Mouse (Mus musculus): ENCODE measurements around the gene Ntmt1. TPM values are rescaled to one million over a fixed set of nuclear protein-coding genes. Genes with fewer than 3 reads are reported as not detected.

Gene Ntmt1
- polyA plus RNA-seq, 1 experiment from 2014 or later = 131 TPM

DNA sequence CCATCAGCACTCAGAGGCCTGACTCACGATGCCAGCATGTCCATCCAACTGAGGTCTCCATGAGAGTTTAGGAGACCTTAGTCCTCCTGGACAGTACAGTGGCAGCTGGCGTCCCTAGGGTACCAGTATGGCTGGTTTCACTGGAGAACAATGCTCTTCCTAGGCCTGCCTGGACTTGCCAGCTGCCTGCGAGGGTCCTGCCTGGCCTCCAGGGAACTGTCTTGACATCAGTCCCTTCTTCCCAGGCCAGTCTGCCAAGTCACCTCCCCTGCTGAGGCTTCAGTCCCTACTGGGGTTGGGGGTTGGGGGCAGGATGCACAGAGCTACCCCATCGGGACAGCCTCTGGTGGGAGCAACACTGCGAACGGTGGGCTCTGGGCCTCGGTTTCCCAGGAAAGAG is 15.6 kb upstream of the Ntmt1 start:
- WGBS = 89% methylated on average over 7 of the region's 7 CpGs
- H3K4me3 ChIP-seq = no peak overlapping the region
- peaks cover 53% of the 10 kb centered on the region for H3K4me1 ChIP-seq
- no peaks in the 10 kb centered on the region for H3K36me3 ChIP-seq (replicated peaks)
- no peak for DNase-seq (ENCODE audit: extremely low spot score, low spot score)
- H3K9me3 ChIP-seq = no peaks in the 10 kb centered on the region
- peaks cover under 1% of the 10 kb centered on the region; the same call in 1 of the 2 replicates for H3K27me3 ChIP-seq (ENCODE audit: poor library complexity, severe bottlenecking)
- peak overlapping the region; percentile 73 for H3K27ac ChIP-seq

DNA sequence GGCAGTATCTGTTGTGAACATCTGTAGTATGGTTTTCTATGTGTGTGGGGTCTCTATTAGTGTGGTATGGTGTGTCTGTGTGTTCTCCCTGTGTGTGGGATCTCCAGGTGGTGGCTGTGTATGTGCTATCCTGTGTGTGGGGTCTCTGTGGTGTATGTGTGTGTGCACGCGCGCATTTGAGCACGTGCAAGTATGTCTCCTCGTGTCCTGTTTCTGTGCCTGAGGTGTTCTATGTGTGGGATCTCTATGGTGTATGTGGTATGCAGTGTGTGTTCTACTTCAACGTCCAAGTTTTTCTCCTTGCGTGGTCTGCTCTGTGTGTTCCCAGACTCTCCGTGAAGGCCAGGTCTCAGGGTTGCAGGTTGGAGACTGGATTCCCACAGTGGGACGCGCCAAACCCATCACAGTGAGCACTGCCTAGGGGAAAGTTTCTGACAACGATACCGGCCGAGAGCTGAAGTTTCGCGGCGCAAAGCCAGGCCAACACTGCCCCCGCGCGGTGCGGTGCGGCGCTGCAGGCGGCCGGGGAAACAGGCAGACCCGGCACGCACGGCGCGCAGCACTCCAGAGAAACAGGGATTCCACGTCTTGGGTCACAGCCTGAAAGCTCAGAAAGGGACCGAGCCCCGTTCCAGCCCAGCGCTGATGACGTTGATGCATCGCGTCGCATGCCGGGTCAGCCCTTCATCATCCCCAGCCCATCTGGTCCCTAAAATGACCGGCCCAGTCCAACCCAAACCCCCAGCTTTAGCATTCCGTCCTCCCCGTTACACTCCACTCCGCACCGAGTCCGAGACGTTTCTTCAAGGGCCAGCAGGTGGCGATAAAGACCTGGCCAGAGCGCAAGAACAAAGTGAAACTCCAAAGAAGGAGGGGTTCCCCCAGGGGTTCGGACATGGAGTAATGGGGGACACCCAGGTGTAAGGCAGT is 13.2 kb upstream of the Ntmt1 start:
- peak; percentile 94 for DNase-seq (ENCODE audit: extremely low spot score, low spot score)
- WGBS = 6% methylated on average over 48 of the region's 48 CpGs
- H3K4me1 ChIP-seq = peaks cover 50% of the 10 kb centered on the region
- peak overlapping the region; percentile 55 for H3K4me3 ChIP-seq
- H3K36me3 ChIP-seq (replicated peaks) = no peaks in the 10 kb centered on the region
- H3K9me3 ChIP-seq = no peaks in the 10 kb centered on the region
- H3K27me3 ChIP-seq (ENCODE audit: poor library complexity, severe bottlenecking) = peaks cover 21% of the 10 kb centered on the region
- H3K27ac ChIP-seq = peak overlapping the region; percentile 91

DNA sequence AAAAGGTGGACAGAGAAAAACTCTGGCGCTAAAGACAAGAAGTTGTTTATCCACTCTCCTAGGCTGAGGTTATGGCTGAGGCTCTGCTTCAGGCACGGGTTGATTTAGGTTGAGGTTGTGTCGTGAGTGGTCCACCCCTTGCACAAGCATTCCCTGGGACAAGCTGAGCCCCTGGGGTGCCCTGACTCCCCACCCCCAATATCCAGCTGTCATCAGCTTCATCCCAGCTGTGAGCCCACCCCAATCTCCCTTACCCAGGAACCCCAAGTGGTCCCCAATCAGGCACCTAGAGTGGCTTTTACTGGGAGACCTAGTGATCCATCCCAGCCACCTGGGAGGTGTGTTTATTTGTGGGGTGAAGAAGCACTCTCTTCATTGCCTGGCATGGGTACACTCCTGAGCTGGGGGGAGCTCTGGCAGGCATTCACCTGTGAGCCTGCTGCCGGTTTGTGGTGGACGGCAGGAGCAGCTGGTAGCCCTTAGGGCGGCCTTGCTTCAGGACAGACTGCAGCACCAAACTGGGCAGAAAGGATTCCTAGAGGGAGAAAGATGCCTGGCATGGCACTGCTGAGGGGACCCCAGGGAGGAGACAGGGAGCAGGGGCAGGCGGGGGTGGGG is 12.2 kb upstream of the Ntmt1 start:
- Histone ChIP-seq H3K27ac (peak overlapping the region; percentile 91), H3K4me1 (peaks cover 58% of the 10 kb centered on the region), H3K9me3 (no peaks in the 10 kb centered on the region), H3K4me3 (peak overlapping the region; percentile 55; the same call in 1 of the 2 replicates), H3K36me3 (replicated peaks) (no peaks in the 10 kb centered on the region), H3K27me3 (ENCODE audit: poor library complexity, severe bottlenecking) (peaks cover 30% of the 10 kb centered on the region)
- 62% methylated on average over 7 of the region's 7 CpGs for WGBS
- no peak for DNase-seq (ENCODE audit: extremely low spot score, low spot score)

DNA sequence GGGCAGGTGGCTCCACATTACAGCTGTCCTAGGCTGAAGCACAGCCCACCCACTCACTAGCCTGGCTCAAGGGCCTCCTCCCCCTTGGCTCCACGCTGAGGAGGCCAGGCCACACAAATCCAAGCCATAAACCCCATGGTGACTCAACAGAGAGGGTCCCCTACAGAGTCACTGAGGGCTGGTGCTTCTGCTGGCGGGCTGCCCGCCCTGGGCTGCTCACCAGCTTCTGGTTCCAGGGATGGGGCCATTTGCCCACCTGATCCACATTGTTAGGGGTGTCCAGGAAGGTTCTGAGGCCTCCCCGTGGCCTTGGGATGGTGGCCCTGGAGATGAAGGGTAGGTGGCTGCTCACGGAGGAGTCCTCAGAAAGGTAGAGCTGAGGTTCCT is 11.7 kb upstream of the Ntmt1 start:
- H3K4me3 ChIP-seq = peak overlapping the region; percentile 41
- no peaks in the 10 kb centered on the region for H3K36me3 ChIP-seq (replicated peaks)
- H3K4me1 ChIP-seq = peaks cover 63% of the 10 kb centered on the region
- H3K27ac ChIP-seq = peak overlapping the region; percentile 91
- 62% methylated on average over 5 of the region's 5 CpGs for WGBS
- no peaks in the 10 kb centered on the region for H3K9me3 ChIP-seq
- peaks cover 35% of the 10 kb centered on the region for H3K27me3 ChIP-seq (ENCODE audit: poor library complexity, severe bottlenecking)
- no peak for DNase-seq (ENCODE audit: extremely low spot score, low spot score)

DNA sequence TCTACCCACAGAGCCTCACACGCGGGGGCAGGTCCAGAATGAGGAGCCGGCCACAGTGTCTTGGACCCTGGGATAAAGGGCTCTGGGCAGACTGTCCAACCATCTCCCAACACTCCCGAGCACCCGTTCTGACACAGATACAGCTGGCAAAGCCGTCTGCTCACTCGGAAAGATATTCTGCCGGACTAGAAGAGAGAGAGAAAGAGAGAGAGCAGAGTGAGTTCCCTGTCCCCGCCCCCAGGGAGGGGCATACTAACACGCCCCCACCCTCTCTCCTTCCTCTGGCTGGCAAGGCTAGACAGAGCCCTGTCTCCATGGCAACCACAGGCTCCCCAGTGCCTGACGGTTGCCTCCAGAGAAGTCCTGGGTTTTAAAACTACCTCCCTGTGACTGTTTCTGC is 11.2 kb upstream of the Ntmt1 start:
- 7% methylated on average over 11 of the region's 11 CpGs for WGBS
- Histone ChIP-seq H3K27me3 (ENCODE audit: poor library complexity, severe bottlenecking) (peaks cover 40% of the 10 kb centered on the region), H3K4me1 (peaks cover 66% of the 10 kb centered on the region), H3K4me3 (peak overlapping the region; percentile 41), H3K27ac (peak overlapping the region; percentile 91), H3K36me3 (replicated peaks) (no peaks in the 10 kb centered on the region), H3K9me3 (no peaks in the 10 kb centered on the region)
- DNase-seq (ENCODE audit: extremely low spot score, low spot score) = peak; percentile 77

DNA sequence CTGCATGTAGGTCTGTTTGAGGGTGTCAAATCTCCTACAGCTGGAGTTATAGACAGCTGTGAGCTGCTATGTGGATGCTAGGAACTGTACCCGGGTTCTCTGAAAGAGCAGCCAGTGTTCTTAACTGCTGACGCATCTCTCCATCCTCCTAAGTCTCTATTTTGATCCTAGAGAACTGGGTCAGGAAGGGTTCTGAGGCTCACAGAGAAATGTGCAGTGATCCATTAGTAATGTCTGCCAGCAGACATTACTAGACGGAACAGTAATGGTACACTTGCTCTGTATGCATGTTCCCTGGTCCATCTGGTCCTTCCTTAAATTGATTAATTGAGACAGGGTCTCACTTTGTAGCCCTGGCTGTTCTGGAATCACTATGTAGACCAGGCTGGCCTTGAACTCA is 8.2 kb upstream of the Ntmt1 start:
- Histone ChIP-seq H3K27me3 (ENCODE audit: poor library complexity, severe bottlenecking) (peaks cover 68% of the 10 kb centered on the region), H3K27ac (no peak overlapping the region), H3K9me3 (no peaks in the 10 kb centered on the region), H3K4me1 (peaks cover 58% of the 10 kb centered on the region), H3K36me3 (replicated peaks) (no peaks in the 10 kb centered on the region), H3K4me3 (no peak overlapping the region)
- 85% methylated on average over 3 of the region's 3 CpGs for WGBS
- no peak for DNase-seq (ENCODE audit: extremely low spot score, low spot score)

DNA sequence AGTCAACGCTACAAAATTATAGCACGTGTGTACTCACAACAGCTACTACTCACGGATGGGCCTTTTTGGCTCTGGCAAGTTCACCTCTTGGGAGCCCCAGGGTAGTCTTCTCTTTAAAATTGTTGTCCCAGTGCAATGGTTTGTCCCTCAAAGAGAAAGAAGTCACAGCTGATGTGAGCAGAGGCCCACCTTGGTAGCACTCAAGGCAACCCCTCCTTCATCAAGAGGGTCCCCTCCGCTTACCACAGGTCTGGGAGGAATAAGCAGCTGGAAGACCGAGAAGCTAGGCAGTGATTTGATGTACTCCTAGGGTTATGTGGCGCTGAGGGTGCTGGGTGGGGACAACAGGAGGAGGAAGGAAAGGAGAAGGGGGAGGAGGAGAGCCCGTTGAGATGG is 7.0 kb upstream of the Ntmt1 start:
- no peak for DNase-seq (ENCODE audit: extremely low spot score, low spot score)
- H3K27ac ChIP-seq = peak overlapping the region; percentile 85
- no peaks in the 10 kb centered on the region for H3K9me3 ChIP-seq
- H3K36me3 ChIP-seq (replicated peaks) = no peaks in the 10 kb centered on the region
- 33% methylated on average over 7 of the region's 7 CpGs for WGBS
- peaks cover 46% of the 10 kb centered on the region for H3K4me1 ChIP-seq
- peaks cover 80% of the 10 kb centered on the region for H3K27me3 ChIP-seq (ENCODE audit: poor library complexity, severe bottlenecking)
- H3K4me3 ChIP-seq = peak overlapping the region; percentile 63

DNA sequence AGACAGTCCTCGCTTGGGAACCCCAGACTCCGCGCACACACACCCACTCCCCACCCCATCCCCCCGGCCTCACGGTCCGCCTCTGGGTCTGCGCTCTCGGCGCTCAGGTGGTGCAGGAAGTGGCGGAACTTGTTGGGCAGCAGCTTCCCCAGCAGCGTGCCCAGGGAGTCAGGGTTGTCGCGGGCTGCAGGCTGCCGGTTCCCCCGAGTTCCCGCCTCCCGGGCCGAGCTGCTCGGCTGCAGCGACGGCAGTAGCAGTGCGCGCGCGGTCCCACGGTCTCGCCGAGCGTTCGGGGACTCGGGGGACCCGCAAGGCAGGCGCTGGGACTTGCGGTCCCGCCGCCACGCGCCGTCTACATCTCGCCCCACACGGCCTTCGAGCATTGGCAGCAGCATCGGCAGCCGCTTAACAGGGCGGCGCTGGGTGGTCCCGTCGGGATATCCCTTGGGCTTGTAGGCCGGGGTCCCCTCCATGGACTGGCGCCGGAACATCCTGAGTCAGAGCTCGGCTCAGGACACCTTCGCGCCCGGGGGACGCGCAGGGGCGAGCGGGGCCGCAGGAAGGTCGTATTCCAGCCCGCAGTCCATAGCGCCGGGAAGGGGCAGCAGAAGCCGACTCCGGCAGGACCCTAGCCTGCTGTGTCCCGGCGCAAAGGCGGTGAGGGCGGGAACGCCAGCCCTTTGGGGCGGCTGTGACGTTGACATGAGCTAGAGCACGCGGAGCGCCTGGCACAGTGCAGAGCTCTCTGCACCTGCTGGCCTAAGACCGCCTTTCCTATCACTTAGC is 6.4 kb upstream of the Ntmt1 start:
- peaks cover 82% of the 10 kb centered on the region for H3K27me3 ChIP-seq (ENCODE audit: poor library complexity, severe bottlenecking)
- peaks cover 40% of the 10 kb centered on the region for H3K4me1 ChIP-seq
- peak overlapping the region; percentile 85 for H3K27ac ChIP-seq
- H3K4me3 ChIP-seq = peak overlapping the region; percentile 63
- WGBS = under 1% methylated on average over 77 of the region's 77 CpGs
- no peaks in the 10 kb centered on the region for H3K9me3 ChIP-seq
- no peaks in the 10 kb centered on the region for H3K36me3 ChIP-seq (replicated peaks)
- DNase-seq (ENCODE audit: extremely low spot score, low spot score) = peak; percentile 71

DNA sequence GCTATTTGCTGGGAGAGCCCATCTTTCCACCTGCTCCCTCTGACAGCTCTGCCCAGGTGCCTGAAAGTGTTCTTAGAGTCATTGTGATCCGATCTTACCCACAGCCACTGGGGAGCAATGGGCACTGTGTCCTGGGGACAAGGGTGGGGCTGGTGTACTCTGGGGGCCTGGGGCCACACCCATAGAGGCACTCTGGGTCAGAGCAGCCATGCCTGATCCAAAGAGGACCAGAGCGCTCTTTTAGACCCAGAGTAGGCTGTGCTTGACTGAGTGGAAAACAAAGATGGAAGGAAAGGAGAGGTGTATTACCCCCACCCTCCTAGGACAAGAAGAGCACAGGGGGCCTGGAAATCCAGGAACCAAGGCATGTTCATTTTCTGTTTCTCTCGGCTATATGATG is 4.0 kb upstream of the Ntmt1 start, which contains the start of gene 1700001O22Rik:
TSS of gene 1700001O22Rik (minus strand) at position 58 of the 400 bp plus-strand sequence.
- Histone ChIP-seq H3K9me3 (no peaks in the 10 kb centered on the region), H3K27me3 (ENCODE audit: poor library complexity, severe bottlenecking) (peaks cover 70% of the 10 kb centered on the region), H3K27ac (no peak within 1 kb of the TSS), H3K4me1 (peaks cover 44% of the 10 kb centered on the region), H3K36me3 (replicated peaks) (no peaks in the 10 kb centered on the region), H3K4me3 (no peak within 1 kb of the TSS)
- no peak for DNase-seq (ENCODE audit: extremely low spot score, low spot score)
- WGBS = 82% methylated on average over 3 of the region's 3 CpGs

DNA sequence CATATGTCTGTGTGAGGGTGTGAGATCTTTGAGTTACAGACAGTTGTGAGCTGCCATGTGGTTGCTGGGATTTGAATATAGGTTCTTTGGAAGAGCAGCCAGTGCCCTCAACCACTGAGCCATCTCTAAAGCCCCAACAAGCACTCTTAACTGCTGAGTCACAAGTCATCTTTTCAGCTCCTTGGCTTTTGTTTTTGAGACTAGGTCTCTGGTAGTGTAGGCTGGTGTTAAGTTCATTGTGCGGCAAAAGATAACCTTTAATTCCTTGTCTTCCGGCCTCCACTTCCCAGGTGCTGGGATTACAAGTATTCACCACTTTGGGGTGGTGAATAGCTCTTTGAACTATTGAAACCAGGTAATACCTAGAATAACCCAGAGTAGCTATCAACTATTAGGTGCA is 1.6 kb upstream of the Ntmt1 start:
- peaks cover 46% of the 10 kb centered on the region for H3K27me3 ChIP-seq (ENCODE audit: poor library complexity, severe bottlenecking)
- peaks cover 15% of the 10 kb centered on the region for H3K36me3 ChIP-seq (replicated peaks)
- 92% methylated on average over 2 of the region's 2 CpGs for WGBS
- no peak for DNase-seq (ENCODE audit: extremely low spot score, low spot score)
- no peak overlapping the region for H3K4me3 ChIP-seq
- H3K9me3 ChIP-seq = no peaks in the 10 kb centered on the region
- H3K4me1 ChIP-seq = peaks cover 47% of the 10 kb centered on the region
- H3K27ac ChIP-seq = no peak overlapping the region

DNA sequence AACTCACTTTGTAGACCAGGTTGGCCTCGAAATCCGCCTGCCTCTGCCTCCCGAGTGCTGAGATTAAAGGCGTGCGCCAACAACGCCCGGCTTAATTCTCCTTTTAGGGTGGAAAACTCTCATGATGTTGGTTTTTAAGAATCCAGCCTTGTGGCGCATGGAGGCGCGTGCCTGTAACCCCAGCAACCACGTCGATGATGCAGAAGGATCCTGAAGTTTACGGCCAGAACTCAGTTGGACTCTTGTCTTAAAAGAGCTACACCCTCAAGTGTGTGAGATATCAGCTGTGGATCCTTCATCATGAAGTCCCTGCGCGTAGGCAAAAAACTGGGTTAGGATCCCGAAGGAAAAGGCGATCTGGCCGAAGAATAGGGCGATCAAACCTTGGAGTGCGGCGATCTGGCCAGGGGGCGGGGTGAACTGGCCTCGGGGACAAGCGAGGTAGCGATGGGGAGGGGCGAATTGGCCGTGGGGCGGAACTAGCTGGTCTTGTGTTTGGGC is 429 bp upstream of the Ntmt1 start:
- H3K4me3 ChIP-seq = peak overlapping the region; percentile 91
- H3K27ac ChIP-seq = peak overlapping the region; percentile 96
- peaks cover 38% of the 10 kb centered on the region for H3K4me1 ChIP-seq
- H3K9me3 ChIP-seq = no peaks in the 10 kb centered on the region
- peaks cover 34% of the 10 kb centered on the region for H3K27me3 ChIP-seq (ENCODE audit: poor library complexity, severe bottlenecking)
- H3K36me3 ChIP-seq (replicated peaks) = peaks cover 27% of the 10 kb centered on the region
- WGBS = 8% methylated on average over 28 of the region's 28 CpGs
- no peak for DNase-seq (ENCODE audit: extremely low spot score, low spot score)

DNA sequence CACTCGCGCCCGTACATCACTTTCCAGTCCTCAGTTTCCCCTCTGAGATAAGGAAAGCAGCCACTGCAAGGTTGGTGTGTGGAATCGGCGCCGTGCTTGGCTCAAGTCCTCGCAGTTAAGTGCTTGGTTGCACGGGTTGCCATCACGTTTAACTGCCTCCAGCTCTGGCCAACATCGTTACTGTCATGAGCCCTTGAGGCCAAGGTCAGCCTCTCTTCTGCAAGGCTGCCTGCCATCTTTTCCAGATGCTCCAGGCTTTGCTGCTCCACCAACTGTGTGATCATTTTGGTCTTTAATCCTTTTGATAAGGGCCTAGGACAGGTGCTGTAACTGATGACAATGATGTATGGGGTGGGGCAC is 650 bp downstream of the Ntmt1 start:
- WGBS = 10% methylated on average over 10 of the region's 10 CpGs
- H3K36me3 ChIP-seq (replicated peaks) = peaks cover 38% of the 10 kb centered on the region
- peak overlapping the region; percentile 91 for H3K4me3 ChIP-seq
- H3K27me3 ChIP-seq (ENCODE audit: poor library complexity, severe bottlenecking) = peaks cover 23% of the 10 kb centered on the region
- no peak for DNase-seq (ENCODE audit: extremely low spot score, low spot score)
- H3K4me1 ChIP-seq = peaks cover 38% of the 10 kb centered on the region
- H3K9me3 ChIP-seq = no peaks in the 10 kb centered on the region
- peak overlapping the region; percentile 96 for H3K27ac ChIP-seq
